Mouse (Mus musculus) c-Kit-positive CD71-positive TER-119-positive erythroid progenitor cells, embryonic 14.5 days (primary cell): ENCODE data around the gene Tnp2.

ENCODE experiments used
- DNase-seq: peaks from one replicate; pipeline ENCODE4 v3.0.0-alpha.2; 2013; ENCODE audit warnings: low spot score

Tnp2 gene

DNA sequence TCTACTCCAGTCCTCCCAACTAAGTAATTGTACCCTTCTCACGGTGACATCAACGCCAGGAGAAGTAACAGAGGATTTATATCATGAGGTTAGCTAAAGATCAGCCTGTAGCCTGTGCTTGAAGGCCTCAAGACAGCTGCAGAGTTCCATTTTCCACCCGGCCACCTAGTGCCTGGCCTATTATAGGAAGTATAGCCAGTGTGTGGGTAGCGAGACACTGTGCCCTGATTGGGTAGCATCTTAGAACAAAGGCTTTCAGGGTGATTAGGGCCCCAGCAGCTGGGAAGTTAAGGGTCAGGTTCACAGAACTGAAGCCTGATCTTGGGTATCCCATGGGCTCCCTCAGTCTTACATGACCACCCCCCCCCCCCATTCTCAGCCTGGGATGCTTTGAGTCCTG is 406 bp upstream of the Tnp2 start:
- no peak for DNase-seq

DNA sequence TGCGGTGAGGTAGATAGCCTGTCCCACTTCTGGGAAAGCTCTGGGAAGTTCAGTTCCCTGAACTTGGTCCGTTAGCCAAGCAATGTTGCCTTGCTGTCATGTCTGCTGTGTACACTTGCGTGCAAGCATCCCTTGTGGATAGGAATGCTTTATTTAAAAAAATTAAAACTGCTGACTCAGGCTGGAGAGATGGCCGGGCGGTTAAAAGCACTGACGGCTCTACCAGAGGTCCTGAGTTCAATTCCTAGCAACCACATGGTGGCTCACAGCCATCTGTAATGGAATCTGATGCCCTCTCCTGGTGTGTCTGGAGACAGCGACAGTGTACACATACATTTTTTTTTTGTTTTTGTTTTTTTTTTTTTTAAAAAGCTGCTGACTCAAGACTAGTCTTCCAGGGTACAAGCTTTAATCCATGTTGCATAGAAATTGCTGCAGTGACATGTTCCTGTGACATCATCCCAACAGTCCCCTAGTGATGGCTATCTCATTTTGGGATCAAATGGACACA is 857 bp downstream of the Tnp2 start:
- DNase-seq: no peak

DNA sequence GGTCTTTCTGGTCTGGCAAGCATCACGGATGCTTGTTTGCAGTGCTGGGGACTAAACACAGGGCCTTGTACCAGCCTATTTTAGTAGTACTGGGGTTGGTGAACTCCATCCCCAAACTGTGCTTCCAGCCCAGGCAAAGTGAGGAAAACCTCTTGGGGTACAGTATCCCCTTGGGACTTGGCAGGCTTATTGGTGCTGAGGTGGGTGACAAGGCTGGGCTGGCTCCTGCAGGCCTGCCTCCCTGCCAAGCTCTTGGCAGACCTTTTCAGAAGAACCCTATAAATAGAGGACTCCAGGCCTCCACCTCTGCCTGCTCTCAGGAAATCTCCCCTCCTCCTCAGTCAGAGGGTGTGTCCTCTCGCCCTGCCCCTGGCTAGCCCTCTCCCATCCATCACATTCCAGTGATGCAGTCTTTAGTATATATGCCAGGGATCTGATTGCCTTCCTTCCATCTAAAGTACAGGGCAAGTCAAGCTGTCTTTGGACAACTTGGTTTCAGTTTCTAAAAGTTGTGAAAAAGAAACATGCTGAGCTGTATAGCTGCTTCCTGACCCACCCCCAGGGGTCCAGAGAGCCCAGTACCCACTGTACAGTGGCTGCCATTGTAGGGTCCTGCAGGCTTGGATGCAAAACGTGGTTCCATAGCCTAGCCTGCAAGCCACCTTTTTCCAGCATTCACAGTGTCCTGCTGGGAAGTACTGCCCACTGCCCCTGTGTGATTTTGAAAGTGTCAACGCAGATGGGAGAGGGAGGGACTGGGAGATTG is 1.5 kb downstream of the Tnp2 start:
- DNase-seq: no peak

DNA sequence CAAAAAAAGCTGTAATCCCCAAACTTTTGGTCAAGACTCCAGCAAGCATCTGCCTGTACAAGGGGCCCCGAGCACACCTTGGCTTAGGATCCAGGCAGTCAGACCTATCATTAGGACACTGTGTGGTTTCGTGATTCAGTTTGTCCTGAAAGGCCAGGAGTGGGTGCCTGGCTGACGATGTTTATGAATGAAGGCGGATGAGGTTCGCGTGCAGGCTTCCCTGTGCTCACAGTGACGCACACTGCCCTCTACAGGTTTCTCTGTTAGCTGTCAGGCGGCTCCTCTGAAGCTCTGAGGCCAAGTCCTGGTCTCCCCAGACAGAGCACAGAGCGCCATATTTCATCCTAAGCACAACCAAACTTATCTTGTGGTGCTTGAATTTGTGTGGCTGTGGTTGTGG is 2.2 kb downstream of the Tnp2 start:
- peak; percentile 83 for DNase-seq

DNA sequence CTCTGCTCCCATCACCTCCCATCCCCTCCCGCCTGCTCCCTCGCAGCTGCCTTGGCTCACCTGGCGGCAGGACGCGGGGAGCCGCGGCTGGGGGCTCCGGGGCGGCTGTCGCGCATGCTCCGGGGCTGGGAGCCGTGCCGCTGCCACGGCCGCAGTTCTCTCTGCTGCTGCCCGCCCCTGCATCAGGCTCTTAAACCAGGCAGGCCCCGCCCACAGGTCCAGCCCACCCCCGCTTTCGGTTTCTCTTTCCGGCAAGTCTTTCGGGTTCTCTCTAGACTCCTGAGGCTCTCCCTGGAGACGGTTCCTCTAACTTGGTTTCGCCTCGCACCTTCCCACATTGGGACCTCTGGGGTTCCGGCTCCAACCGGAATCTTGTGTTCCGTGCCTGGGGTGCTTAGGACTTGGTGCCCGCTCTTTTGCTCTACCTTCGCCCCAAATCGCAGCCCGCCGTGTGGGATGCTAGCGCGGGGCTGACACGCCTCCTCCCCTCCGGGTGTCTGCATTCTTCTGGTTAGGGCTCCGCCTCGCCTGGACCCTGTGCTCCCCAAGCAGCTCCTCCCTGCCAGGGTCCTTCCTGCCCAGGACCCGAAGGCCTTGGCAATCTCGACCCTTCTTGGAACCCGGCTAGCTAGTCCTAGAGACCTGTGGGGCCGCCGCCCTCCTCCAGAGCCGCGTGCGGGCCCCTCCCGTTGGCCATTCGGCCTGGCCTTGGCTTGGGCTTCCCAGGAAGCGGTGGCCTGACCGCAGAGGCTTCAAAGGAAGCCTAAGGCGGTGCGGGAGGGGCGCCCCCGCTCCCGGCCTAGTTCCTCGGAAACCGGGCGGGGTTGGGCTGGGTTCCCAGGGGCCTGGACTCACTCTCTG is 2.9 kb downstream of the Tnp2 start, which contains the start of gene Socs1:
Socs1 (minus strand) TSS at position 166 of the 861 bp plus-strand sequence.
- peak; percentile 74 for DNase-seq

DNA sequence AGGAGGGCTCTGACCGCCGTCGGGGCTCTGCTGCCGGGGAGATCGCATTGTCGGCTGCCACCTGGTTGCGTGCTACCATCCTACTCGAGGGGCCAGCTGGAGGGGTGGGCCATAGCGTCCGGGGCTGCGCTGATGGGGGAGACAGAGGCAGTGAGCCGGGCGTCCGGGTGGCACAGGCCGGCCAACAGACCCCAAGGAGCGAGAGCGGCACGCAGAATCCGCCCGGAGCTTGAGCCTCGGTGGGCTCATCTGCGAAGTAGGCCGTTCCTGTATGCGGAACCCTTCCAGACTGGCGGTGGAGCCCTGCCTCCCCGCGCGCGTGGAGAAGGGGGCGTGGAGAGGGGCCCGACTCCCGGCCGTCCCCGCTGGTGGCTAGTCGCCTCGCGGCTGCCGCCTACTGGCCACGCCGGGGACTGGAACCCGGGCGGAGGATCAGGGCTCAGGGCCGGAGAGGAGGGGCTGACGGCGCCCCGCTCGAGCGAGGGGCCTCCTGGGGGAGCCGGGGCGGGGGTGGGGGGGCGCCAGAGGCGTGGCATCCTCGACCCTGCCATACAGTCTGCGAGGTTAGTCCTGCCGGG is 3.6 kb downstream of the Tnp2 start:
- peak; percentile 58 for DNase-seq

DNA sequence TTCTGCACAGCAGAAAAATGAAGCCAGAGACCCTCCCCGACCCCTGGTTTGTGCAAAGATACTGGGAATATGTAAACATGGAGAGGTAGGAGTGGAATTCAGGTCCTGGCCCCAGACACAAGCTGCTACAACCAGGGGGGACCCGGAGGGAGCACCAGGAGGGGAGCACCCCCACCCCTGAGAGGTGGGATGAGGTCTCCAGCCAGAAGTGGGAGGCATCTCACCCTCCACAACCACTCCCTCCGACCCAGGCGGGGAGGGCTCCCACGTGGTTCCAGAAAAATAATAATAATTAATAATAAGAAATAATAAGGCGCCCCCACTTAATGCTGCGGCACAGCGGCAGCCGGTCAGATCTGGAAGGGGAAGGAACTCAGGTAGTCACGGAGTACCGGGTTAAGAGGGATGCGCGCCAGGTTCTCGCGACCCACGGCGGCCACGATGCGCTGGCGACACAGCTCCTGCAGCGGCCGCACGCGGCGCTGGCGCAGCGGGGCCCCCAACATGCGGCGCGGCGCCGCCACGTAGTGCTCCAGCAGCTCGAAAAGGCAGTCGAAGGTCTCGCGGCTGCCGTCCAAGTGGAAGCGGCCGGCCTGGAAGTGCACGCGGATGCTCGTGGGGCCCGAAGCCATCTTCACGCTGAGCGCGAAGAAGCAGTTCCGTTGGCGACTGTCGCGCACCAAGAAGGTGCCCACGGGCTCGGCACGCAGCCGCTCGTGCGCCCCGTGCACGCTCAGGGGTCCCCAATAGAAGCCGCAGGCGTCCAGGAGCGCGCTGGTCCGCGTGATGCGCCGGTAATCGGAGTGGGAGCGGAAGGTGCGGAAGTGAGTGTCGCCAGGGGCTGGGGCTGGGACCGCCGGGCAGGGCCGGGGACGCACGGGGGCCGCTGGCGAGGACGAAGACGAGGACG is 4.3 kb downstream of the Tnp2 start:
- no peak for DNase-seq

DNA sequence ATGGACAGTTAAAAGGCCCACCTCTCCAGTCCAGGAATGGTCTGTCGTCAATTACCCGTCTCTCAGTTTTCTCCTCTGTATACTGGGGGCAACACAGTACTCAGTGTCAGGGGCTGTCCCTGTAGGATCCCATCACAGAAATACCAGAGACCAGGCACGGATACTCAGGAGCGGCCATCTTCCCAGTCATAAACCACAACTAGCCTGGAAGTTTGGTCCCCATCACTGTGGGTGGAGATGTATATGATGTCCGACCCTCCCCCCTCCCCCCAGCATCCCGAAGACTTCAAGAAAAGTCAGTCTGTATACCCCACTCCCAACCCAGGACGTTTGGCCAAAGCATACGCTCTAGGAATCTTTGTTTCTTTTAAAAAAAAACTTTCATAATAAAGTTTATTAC is 5.0 kb downstream of the Tnp2 start:
- no peak for DNase-seq

DNA sequence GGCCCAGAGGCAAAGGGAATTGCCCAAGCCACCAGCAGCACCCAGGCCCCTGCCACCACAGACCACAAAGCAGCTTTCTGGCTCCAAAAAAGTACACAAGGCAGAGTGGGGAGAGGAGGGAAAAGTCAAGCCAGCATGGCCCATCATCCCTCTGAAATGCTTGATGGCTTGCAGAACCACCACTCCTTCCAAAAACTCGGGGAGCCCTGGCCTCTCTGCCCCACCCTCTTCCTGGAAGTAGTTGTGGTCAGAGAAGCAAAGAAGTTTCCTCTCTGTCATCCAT is 5.4 kb downstream of the Tnp2 start:
- DNase-seq: no peak

DNA sequence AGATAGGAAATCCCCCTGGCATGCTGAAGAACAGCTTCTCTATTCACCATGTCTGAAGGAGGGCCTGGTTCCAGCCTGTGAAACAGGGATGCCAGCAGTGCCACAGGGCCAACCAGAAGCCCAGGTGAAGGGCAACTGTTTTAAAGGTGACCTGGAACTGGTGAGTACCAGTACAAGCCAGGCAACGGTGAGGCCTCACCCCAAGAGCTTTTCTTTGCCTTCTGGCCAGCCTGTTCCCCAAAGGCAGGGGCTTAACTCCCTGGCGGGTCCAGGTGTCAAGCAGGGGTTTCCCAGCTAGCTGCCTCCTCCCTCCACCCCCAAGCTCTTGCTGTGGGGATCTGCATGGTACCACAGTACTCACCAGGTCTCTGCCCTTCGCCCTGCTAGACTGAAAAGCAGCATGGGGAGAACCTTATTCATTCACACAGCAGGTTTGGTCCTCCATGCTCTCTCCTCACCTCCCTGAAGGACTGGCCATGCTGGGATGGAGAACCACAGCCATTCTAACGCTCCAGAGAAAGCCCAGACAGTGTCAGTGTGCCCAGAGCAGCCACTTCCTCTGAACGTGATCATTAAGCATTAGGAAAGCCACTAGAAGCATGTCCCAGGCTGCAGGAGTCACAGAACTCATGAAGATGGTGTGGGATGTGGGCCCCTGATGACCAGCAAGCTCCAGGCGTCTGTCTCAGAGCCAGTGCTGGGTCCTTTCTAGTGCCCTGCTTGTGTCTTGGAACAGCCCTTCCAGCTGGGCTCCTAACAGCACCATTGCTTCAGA is 5.9 kb downstream of the Tnp2 start:
- no peak for DNase-seq

DNA sequence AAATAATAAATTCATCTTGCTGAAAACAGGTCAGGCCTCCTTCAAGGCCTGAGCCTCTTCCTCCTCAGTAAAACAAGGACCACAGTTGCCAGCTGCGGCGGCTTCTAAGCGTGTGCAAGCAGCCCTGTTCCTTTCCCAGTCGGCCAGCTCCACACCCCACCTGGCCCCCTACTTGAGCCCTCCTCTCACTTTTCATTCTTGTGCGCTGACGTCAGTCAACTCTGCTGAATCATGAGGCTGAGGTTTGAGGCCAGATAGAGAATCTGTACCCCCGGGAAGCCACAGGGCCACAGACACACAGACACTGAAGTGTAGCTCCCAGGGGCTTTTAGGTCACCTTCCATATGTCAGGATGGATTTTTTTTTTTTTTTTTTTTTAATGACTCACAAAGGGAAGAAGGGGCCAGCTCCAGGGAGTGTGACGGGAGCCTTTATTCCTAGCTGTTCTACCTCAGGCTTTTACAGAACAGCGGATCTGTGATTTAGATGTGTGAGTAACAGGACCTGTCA is 6.5 kb downstream of the Tnp2 start:
- DNase-seq: no peak

DNA sequence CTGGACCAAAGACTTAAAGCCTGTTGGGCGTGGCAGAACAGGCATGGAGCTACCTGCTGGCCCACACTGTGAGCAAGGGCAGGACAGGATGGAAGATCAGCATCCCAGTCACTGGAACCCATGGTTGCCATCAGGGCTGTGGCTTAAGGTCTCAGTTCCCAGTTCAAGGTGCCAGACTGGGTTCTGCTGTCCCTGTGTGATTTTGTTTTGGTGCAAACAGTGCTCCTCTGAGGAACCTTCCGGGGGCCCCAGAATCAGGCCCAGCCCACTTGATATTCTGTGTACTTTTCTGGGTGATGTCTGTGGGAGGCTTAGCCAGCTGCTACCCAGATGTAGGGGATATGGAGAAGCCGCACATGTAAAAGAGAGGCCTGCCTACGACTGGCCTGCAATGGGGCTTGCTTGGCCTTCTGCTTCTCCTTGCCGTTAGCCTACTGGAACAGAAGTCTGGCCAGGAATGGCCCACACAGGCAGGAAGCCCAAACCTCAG is 7.8 kb downstream of the Tnp2 start:
- DNase-seq: no peak

DNA sequence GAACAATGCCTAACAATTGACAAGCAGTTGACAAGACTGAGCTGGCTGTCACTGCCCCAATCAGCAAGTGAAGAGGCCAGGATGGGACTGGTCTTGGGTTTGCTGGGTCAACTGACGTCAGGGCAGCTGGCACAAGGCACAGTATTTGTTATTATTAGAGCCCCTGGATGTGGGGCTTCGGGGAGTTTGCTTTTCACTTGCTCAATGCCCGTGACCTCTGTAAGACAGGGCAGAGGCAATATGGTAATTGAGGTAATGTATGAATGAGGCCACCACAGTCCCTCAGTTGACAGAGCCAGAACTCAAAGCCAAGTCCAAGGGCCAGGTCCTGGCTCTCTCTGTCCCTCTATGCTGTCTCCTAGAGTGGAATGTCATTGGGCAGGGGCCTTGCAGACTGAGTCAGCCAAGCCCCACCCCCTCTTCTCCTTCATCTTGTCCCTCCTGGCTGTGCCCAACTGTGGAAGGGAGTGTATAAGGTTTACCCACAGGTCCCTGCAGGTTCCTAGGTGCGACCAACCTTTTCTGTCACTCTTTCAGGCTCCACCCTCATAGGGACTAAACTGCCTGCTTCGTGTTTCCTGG is 10.8 kb downstream of the Tnp2 start:
- DNase-seq: no peak

DNA sequence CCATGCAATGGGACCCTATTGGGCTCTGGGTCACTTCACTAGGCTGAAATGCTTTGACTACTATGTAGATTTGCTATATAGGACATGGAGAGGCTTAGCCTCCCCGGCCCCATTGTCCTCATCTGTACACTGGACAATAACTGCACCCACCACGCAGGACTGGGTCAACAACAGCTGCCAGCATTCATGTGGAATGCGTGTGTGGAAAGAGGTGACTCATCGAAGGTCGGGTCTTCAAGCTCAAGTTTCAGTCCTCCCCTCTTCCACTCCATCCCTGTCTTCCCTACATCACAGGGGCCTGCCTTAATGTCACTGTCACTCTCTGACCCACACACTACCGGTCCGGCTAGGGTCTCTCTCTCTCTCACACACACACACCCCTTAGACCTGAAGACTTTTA is 12.1 kb downstream of the Tnp2 start:
- DNase-seq: no peak

DNA sequence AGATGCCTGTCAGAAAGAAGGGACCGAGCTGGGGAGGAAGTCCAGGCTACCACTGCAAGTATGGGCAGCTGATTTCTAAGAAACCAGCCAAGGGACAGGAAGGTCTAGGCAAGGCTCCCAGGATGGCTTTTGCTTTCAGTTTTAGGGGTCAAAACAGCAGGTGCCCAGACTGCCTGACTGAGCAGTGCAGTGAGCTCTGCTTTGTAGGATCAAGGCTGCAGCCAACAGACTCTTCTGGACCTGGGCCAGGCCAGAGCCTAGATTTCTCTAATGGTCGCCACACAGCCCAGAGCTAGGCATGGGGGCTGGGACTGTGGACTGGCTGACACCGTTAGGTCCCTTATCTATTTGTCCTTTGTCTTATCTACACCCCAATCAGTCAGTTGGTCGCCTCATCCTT is 13.7 kb downstream of the Tnp2 start:
- DNase-seq: no peak

DNA sequence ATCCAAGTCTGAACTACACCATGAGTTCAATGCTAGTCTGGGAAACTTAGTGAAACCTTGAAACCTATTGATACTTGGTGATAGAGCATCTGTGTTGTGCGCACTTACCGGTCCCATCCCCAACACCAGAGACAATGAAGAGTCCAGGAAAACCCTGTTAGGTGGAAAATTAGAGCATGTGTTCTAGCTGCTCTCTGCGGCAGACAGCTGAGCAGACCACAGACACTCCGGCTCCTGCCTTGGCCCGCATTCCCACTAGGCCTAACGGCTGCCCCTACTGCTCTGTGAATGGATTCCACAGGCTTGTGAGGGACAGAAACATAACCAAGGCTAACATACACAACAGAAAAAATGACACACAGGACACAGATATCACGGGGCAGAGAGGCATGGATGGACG is 14.9 kb downstream of the Tnp2 start:
- no peak for DNase-seq

DNA sequence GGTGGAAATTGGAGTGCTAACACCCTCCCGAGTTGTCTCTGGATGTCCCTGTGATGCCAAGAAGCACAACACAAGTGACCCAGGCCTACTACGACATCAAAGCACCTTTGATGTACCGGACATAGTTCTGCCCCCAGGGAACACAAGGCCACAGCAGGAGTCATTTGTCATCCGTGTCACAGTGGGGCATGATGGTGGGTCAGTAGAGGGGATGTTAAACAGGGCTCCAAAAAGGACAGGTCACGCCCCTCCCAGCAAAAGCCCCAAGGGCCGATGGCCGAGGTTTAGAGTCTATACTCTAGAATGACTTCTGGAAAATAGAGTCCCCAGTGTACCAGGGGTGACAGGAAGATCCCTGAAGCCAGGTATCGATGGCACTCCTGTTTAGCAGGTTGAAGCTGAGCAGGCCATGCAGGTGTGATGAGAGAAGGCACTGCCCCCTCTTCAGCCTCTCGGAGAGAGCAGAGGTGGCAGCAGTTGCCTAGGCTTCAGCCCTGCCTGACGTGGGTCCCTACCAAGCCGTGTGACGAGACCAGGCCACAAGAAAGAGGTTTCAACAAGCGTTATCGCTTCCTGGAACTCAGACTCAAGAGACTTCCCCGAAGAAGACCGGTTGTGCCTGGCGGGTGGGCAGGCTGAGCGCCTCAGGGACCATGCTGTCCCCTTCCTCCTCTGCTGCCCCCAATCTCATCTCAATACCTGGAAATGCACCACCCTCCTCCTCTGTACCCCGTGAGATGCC is 16.5 kb downstream of the Tnp2 start:
- DNase-seq: peak; percentile 45

DNA sequence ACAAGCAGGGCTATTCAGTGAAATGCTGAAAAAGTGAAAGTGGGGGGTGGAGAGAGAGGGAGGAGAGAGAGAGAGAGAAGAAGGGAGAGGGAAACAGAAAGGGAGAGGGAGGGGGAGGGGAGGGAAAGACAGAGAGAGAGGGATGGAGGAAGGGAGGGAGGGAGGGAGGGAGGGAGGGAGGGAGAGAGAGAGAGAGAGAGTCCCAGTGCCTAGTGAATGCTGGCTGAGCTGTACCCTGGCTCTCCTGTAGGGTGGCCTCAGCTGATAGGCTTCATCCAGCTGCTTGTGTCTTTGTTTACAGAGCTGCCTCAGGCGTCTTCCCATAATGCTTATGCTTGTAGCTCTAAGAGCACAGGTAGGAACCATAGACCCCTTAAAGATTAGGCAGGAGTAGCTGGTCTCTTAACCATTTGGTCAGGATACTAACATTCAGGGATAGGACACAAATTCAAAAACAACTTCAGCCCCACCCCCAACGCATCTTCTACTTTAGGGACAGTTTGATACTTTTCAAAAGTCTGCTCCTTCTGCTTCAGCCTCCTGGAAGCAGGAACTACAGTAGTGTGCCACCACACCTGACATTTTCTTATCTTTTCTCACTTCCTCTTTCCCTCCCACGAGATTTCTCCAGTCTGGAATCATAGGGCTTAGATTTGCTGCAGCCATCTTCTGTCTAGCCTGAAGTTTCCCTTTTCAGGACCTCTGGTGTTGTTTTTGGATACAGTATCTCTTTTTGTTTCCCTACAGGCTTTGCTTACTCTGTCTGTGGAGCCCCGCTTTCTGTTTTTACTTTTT is 17.7 kb downstream of the Tnp2 start:
- no peak for DNase-seq

DNA sequence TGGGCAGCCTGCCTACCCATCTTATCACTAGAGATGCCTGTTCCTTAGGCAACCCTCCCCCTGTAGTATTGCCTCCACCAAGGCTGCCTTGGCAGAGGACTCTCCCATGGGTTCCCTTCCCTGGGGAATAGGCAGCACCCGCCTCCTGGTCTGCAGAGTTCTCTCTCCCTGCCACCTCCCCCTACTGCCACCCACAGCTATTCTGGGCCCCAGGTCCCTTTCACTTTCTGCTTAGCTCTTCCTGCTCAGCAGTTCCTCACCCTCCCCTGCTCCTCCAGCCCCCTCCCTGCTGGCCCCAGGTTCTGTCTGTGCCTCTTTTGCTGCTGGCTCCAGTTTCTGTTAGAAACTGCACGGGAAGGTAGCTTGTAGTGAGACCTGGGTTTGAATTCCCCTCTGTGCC is 18.8 kb downstream of the Tnp2 start:
- no peak for DNase-seq
